Mouse (Mus musculus) small intestine, adult 2 months (tissue): ENCODE measurements around the gene Myl6b. TPM values are rescaled to one million over a fixed set of nuclear protein-coding genes. Genes with fewer than 3 reads are reported as not detected.

Experiments used
- H3K27ac ChIP-seq: fragments of 200-500 bp; 2 replicates; pipeline ENCODE4 v1.5.1; 2012; ENCODE audit warnings: low read depth, low read length, control low read depth, inconsistent platforms; ENCODE audit not compliant: insufficient read depth
- H3K27me3 ChIP-seq: fragments of 200-500 bp; 2 replicates; pipeline ENCODE4 v1.6.1; 2012; ENCODE audit warnings: mild to moderate bottlenecking, moderate library complexity, low read length, inconsistent platforms; ENCODE audit not compliant: control insufficient read depth, insufficient read depth
- H3K36me3 ChIP-seq: fragments of 200-500 bp; 2 replicates; pipeline ENCODE4 v1.6.1; 2012; ENCODE audit warnings: mild to moderate bottlenecking, low read length, control low read depth, inconsistent platforms; ENCODE audit not compliant: control insufficient read depth, insufficient read depth
- H3K4me1 ChIP-seq: fragments of 200-500 bp; 2 replicates; pipeline ENCODE4 v1.6.1; 2012; ENCODE audit warnings: low read length, inconsistent platforms, mixed read lengths; ENCODE audit not compliant: control insufficient read depth, insufficient read depth, insufficient read length
- H3K4me3 ChIP-seq: fragments of 200-500 bp; 2 replicates; pipeline ENCODE4 v1.5.1; 2012; ENCODE audit warnings: low read depth, mild to moderate bottlenecking, control low read depth, inconsistent platforms, low read length, moderate library complexity
- CTCF ChIP-seq: fragments of 200-500 bp; IDR thresholded peaks from 2 replicates; pipeline ENCODE4 v1.5.1; 2012; ENCODE audit warnings: low read depth, mild to moderate bottlenecking, control low read depth, inconsistent platforms, low read length, moderate library complexity, mixed read lengths; ENCODE audit not compliant: insufficient replicate concordance, insufficient read length; ENCODE audit errors: extremely low read depth
- POLR2A ChIP-seq: fragments of 200-500 bp; IDR thresholded peaks from 2 replicates; pipeline ENCODE4 v1.6.1; 2012; ENCODE audit warnings: low read depth, mild to moderate bottlenecking, control low read depth, inconsistent platforms, low read length, moderate library complexity
- WGBS: fragments of 180-500 bp; shearing (Covaris S2); methylation state at CpG from one replicate; pipeline ENCODE4 v1.1.7; 2018; 5-methylcytosine and 5-hydroxymethylcytosine counted together
- polyA plus RNA-seq: library from polyadenylated mRNA; depleted of rRNA; stranded (reverse); fragments of >200 nt; gene quantifications from 2 replicates; pipeline ENCODE4 v1.2.3, GENCODE M21; 2012

The Myl6b gene
- polyA plus RNA-seq, 1 experiment = 1.2 TPM

GRCm38 (mm10) chr10:128516029-128516428, 17.5 kb upstream of the Myl6b start:
- Histone ChIP-seq H3K27ac (no peak overlapping the region), H3K27me3 (no peaks in the 10 kb centered on the region), H3K4me3 (no peak overlapping the region), H3K4me1 (no peaks in the 10 kb centered on the region), H3K36me3 (peaks cover 40% of the 10 kb centered on the region)
- TF ChIP-seq CTCF = no peak
- TF ChIP-seq POLR2A = no peak
- WGBS = 60% methylated on average over 20 of the region's 20 CpGs

GRCm38 (mm10) chr10:128515044-128515443, 16.6 kb upstream of the Myl6b start:
- TF ChIP-seq POLR2A (no peak), CTCF (no peak)
- WGBS = 65% methylated on average over 4 of the region's 4 CpGs
- Histone ChIP-seq H3K27ac (no peak overlapping the region), H3K36me3 (peaks cover 40% of the 10 kb centered on the region), H3K4me1 (no peaks in the 10 kb centered on the region; the same call in 1 of the 2 replicates), H3K4me3 (no peak overlapping the region), H3K27me3 (no peaks in the 10 kb centered on the region)

DNA sequence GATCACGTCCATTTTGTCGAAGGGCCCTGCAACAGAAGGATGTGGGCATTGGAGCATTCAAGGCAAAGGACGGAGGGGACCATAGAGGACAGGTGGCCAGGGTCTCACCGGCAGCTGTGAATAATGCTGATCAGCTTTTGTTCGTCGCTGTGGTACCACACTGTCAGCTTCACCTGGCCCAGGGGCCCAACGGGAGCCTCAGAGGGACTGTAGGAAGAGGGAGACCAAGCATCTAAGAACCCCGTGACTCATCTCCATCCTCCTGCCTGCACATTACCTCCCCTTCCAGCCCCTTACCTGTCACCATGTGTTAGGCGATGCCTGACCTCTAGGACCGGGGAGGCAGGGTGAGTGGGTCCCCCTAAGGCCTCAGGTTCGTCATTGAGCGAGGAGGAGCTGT, 13.3 kb upstream of the Myl6b start:
- TF ChIP-seq POLR2A = no peak
- no peak for TF ChIP-seq CTCF
- 95% methylated on average over 12 of the region's 12 CpGs for WGBS
- Histone ChIP-seq H3K4me3 (no peak overlapping the region), H3K36me3 (peaks cover 32% of the 10 kb centered on the region), H3K27ac (no peak overlapping the region), H3K27me3 (no peaks in the 10 kb centered on the region), H3K4me1 (no peaks in the 10 kb centered on the region; the same call in 1 of the 2 replicates)

DNA sequence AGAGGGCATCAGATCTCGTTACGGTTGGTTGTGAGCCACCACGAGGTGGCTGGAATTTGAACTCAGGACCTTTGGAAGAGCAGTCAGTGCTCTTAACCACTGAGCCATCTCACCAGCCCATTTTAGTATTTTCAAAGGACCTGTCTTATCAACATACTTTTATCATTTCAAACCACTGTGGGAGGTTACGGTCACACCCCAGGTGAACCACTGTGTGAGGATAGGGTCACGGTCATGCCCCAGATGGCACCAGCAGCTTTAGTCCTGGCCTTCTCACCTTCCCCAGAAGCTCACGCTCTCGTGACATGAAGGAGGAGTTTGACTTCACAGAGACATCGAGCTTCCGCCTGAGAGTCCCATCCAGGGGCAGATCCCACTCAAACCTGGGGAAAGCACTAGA, 12.7 kb upstream of the Myl6b start:
- peaks cover 27% of the 10 kb centered on the region for H3K36me3 ChIP-seq
- no peak for TF ChIP-seq CTCF
- no peaks in the 10 kb centered on the region for H3K27me3 ChIP-seq
- no peak overlapping the region for H3K4me3 ChIP-seq
- H3K27ac ChIP-seq = no peak overlapping the region
- H3K4me1 ChIP-seq = no peaks in the 10 kb centered on the region; the same call in 1 of the 2 replicates
- WGBS = 86% methylated on average over 9 of the region's 9 CpGs

DNA sequence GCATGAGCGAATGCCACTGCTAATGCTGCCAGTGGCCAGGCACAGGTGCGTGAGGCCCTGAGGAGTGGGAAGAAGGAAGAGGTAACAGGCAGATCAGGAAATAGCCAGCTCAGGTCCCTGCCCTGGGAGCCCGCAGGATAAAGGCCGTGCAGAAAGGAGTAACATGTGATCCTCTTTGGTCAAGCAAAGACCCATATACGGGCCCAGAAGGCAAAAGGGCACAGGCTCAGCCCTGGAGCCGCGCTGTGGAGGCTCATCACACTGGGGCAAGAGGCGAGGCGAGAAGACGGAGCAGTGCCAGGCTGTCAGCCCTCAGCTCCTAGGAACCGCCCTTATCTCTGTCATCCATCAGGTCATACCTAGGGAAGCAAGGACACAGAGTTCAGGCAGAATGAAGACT, 11.8 kb upstream of the Myl6b start:
- no peak overlapping the region for H3K27ac ChIP-seq

GRCm38 (mm10) chr10:128509831-128510230, 11.3 kb upstream of the Myl6b start:
- 72% methylated on average over 4 of the region's 4 CpGs for WGBS
- H3K27me3 ChIP-seq = no peaks in the 10 kb centered on the region
- no peak overlapping the region for H3K4me3 ChIP-seq
- H3K27ac ChIP-seq = no peak overlapping the region
- TF ChIP-seq CTCF (no peak), POLR2A (no peak)
- H3K36me3 ChIP-seq = peaks cover 22% of the 10 kb centered on the region
- peaks cover 1% of the 10 kb centered on the region for H3K4me1 ChIP-seq

More for the DNA sequence above, 11.8 kb upstream of the Myl6b start:
- Histone ChIP-seq H3K36me3 (peaks cover 23% of the 10 kb centered on the region), H3K4me1 (no peaks in the 10 kb centered on the region; the same call in 1 of the 2 replicates), H3K4me3 (no peak overlapping the region), H3K27me3 (no peaks in the 10 kb centered on the region)
- TF ChIP-seq CTCF (no peak), POLR2A (no peak)
- 92% methylated on average over 11 of the region's 11 CpGs for WGBS

GRCm38 (mm10) chr10:128509203-128509602, 10.7 kb upstream of the Myl6b start:
- H3K27me3 ChIP-seq = no peaks in the 10 kb centered on the region
- H3K4me1 ChIP-seq = peaks cover 7% of the 10 kb centered on the region
- H3K27ac ChIP-seq = no peak overlapping the region
- TF ChIP-seq CTCF (no peak), POLR2A (no peak)
- H3K36me3 ChIP-seq = peaks cover 21% of the 10 kb centered on the region
- 84% methylated on average over 9 of the region's 9 CpGs for WGBS
- no peak overlapping the region for H3K4me3 ChIP-seq

GRCm38 (mm10) chr10:128508260-128508659, 9.8 kb upstream of the Myl6b start:
- Histone ChIP-seq H3K4me1 (peaks cover 7% of the 10 kb centered on the region), H3K36me3 (peaks cover 17% of the 10 kb centered on the region), H3K27me3 (no peaks in the 10 kb centered on the region), H3K27ac (no peak overlapping the region), H3K4me3 (no peak overlapping the region)
- TF ChIP-seq CTCF (no peak), POLR2A (no peak)
- 73% methylated on average over 9 of the region's 9 CpGs for WGBS
